Mouse (Mus musculus) E14TG2a.4 (cell line): ENCODE results near the gene Haus4.

Experiments
- CTCF ChIP-seq: conservative IDR thresholded peaks from 2 replicates; pipeline ENCODE4 v1.5.1; 2014; ENCODE audit warnings: low read length
- NANOG ChIP-seq: IDR thresholded peaks from 2 replicates; pipeline ENCODE4 v1.6.1; 2014; ENCODE audit warnings: borderline replicate concordance, low read length, mixed read lengths
- POU5F1 ChIP-seq: IDR thresholded peaks from 2 replicates; pipeline ENCODE4 v1.6.1; 2014; ENCODE audit warnings: low read length, borderline replicate concordance

- TF ChIP-seq CTCF (no peak), POU5F1 (no peak), NANOG (no peak)
Observed at GRCm38 (mm10) chr14:54560527-54561242, 6.3 kb upstream of the Haus4 start.
